Mouse (Mus musculus): ENCODE results near the gene Fnip1. TPM values are rescaled to one million over a fixed set of nuclear protein-coding genes. Genes with fewer than 3 reads are reported as not detected.
"Not testable (repeated sequence)": the region's sequence is repeated elsewhere in the genome, so short reads cannot be mapped to it uniquely, and the experiment has no call there.

The Fnip1 gene
- total and polyA plus RNA-seq, 3 experiments: 11.9 to 13.6 TPM; not detected in 1

DNA sequence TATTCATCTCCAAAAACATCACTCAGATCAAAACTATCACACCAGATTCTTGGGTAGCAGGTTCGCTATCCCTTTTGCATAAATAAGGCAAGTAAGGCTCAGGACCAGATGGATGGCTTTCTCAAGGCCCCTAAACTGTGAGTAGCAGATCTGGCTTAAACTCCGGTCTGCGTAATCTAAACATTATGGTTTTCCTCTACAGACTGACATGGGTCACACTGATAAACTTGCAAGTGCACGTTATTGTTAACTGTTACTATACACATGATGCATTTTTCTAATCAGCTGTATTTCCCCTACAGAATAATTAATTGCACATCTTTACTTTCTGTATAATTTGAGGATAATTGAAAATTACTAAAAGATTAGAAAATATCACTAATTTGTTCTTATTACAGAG is 39.9 kb upstream of the Fnip1 start (continued):
- TF ChIP-seq MAFK (IDR thresholded peaks at IDR 0.05; ENCODE audit: borderline replicate concordance, low read depth, low read length): peak; percentile 40
- TF ChIP-seq SIN3A (IDR thresholded peaks at IDR 0.05; ENCODE audit: low read length): peak; percentile 91
- 0 out of 2 replicates have a peak, but pooled peaks have one; percentile 23 for TF ChIP-seq TBP (IDR thresholded peaks at IDR 0.05; ENCODE audit: low read depth, low read length)
- no peak for TF ChIP-seq NRF1 (IDR thresholded peaks at IDR 0.05; ENCODE audit: insufficient read depth, low read depth, low read length, poor library complexity, severe bottlenecking)
- TF ChIP-seq E2F4 (IDR thresholded peaks at IDR 0.05; ENCODE audit: borderline replicate concordance, low read depth, low read length): no peak
- TF ChIP-seq RAD21 (IDR thresholded peaks at IDR 0.05; ENCODE audit: low read depth, low read length): no peak
- TF ChIP-seq POLR2AphosphoS2 (IDR thresholded peaks at IDR 0.05; ENCODE audit: low read length): peak; percentile 33; the same call in 1 of the 2 replicates

DNA sequence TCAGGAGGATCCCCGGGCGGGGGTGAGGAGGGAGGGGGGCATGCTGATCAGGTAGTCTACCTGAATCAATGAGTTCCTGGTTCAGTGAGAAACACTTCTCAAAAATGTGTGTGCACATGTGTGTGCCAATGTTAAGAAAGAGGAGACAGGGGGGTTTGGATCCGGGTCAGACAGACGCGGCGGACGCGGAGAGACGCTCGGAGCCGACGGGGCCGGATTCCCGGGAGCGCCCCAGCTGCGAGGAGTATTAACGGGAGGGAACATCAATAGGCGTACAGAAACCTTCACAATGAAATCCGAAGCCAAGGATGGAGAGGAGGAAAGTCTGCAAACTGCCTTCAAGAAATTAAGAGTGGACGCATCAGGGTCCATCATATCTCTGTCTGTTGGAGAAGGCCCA is 37.2 kb upstream of the Fnip1 start:
- H3K4me3 ChIP-seq (ENCODE audit: control insufficient read depth in 1 of 2, insufficient read depth in 1 of 2, low read depth in 2 of 2, low read length in 2 of 2); H3K9me3 ChIP-seq (replicated peaks; ENCODE audit: insufficient read depth, low read length); H3K27ac ChIP-seq (ENCODE audit: control insufficient read depth, low read depth, low read length); H3K9ac ChIP-seq (ENCODE audit: control insufficient read depth, low read depth, low read length, poor library complexity, severe bottlenecking); H3K27me3 ChIP-seq (ENCODE audit: control insufficient read depth in 1 of 2, insufficient read depth in 2 of 2, low read length in 2 of 2); H3K79me2 ChIP-seq (ENCODE audit: control insufficient read depth, insufficient read depth, low read length, poor library complexity); DNase-seq (ENCODE audit: low read depth, low spot score): not testable (repeated sequence)
- H3K4me1 ChIP-seq (ENCODE audit: control insufficient read depth in 1 of 2, insufficient read depth in 2 of 2, low read length in 2 of 2): peaks cover 12 to 29% of the 10 kb centered on the region in 2 experiments
- H3K36me3 ChIP-seq (ENCODE audit: control insufficient read depth in 1 of 2, insufficient read depth in 2 of 2, low read length in 2 of 2): peaks cover 0 to 32% of the 10 kb centered on the region in 2 experiments; a peak in 2 of 4 replicates

DNA sequence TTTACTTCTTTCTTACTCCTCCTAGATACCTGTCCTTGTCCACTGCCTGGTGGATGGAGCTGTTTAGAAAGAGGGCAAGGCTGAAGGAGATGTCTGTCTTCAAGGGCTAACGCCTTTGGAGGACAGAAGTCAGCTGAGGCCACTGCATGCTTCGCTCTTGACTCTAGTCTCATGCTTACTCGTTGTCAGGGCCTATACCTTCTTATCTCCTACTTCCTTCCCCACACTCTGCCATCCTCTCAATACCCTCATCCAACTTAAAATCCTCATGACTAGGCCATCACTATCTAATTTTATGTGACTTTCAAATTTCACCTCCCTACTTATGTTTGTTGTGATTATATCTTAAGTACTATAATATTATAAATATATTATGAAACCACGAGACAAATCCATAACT is 33.1 kb upstream of the Fnip1 start:
- Histone ChIP-seq H3K27me3 (ENCODE audit: control insufficient read depth in 1 of 2, insufficient read depth in 2 of 2, low read length in 2 of 2) (no peaks in the 10 kb centered on the region), H3K9ac (ENCODE audit: control insufficient read depth, low read depth, low read length, poor library complexity, severe bottlenecking) (no peak overlapping the region), H3K4me1 (ENCODE audit: control insufficient read depth in 1 of 2, insufficient read depth in 2 of 2, low read length in 2 of 2) (peaks cover 9 to 15% of the 10 kb centered on the region in 2 experiments), H3K36me3 (ENCODE audit: control insufficient read depth in 1 of 2, insufficient read depth in 2 of 2, low read length in 2 of 2) (peaks cover 0 to 10% of the 10 kb centered on the region in 2 experiments; a peak in 2 of 4 replicates), H3K9me3 (replicated peaks; ENCODE audit: insufficient read depth, low read length) (no peaks in the 10 kb centered on the region), H3K79me2 (ENCODE audit: control insufficient read depth, insufficient read depth, low read length, poor library complexity) (no peaks in the 10 kb centered on the region), H3K4me3 (ENCODE audit: control insufficient read depth in 1 of 2, insufficient read depth in 1 of 2, low read depth in 2 of 2, low read length in 2 of 2) (no peak overlapping the region), H3K27ac (ENCODE audit: control insufficient read depth, low read depth, low read length) (no peak overlapping the region)
- TF ChIP-seq GATA1 (IDR thresholded peaks at IDR 0.05; ENCODE audit: low read depth, low read length) (peak; percentile 58), MAX (IDR thresholded peaks at IDR 0.05; ENCODE audit: low read length) (peak; percentile 88), EP300 (IDR thresholded peaks at IDR 0.05; ENCODE audit: low read depth in 1 of 2, low read length in 2 of 2) (peak; percentile 51 to 67), SIN3A (IDR thresholded peaks at IDR 0.05; ENCODE audit: low read length) (peak; percentile 57; the same call in 1 of the 2 replicates), USF1 (IDR thresholded peaks at IDR 0.05; ENCODE audit: low read depth, low read length) (peak; percentile 49; the same call in 1 of the 2 replicates), MYC (IDR thresholded peaks at IDR 0.05; ENCODE audit: low read depth, low read length) (peak; percentile 69; the same call in 1 of the 2 replicates), ZC3H11A (IDR thresholded peaks at IDR 0.05; ENCODE audit: low read depth, low read length) (no peak), TAL1 (IDR thresholded peaks at IDR 0.05; ENCODE audit: low read length) (no peak), ETS1 (IDR thresholded peaks at IDR 0.05; ENCODE audit: low read depth, low read length) (0 out of 2 replicates have a peak, but pooled peaks have one; percentile 58), RAD21 (IDR thresholded peaks at IDR 0.05; ENCODE audit: low read depth, low read length) (no peak), UBTF (IDR thresholded peaks at IDR 0.05; ENCODE audit: borderline replicate concordance, insufficient read depth, low read depth, low read length) (no peak)
- DNase-seq (ENCODE audit: low read depth, low spot score): peak; percentile 60
